Mouse (Mus musculus): ENCODE data around the gene Fstl5. TPM values are rescaled to one million over a fixed set of nuclear protein-coding genes. Genes with fewer than 3 reads are reported as not detected.

Gene Fstl5
- polyA plus RNA-seq, 1 experiment from 2014 or later, result 0.05 TPM

- no peaks in the 10 kb centered on the region for H3K36me3 ChIP-seq
- ATAC-seq (ENCODE audit: insufficient number of reproducible peaks, low FRiP score), result no peak
Measured at GRCm38 (mm10) chr3:76739221-76739620, 665.2 kb downstream of the Fstl5 start.

More at GRCm38 (mm10) chr3:76739221-76739620, 665.2 kb downstream of the Fstl5 start:
- Histone ChIP-seq H3K4me1 (replicated peaks) (no peaks in the 10 kb centered on the region), H3K4me3 (no peak overlapping the region), H3K4me2 (no peak overlapping the region), H3K27ac (ENCODE audit: poor library complexity, severe bottlenecking) (no peak overlapping the region), H3K27me3 (replicated peaks) (no peaks in the 10 kb centered on the region), H3K9me3 (replicated peaks) (no peaks in the 10 kb centered on the region), H3K9ac (no peak overlapping the region)
- 74% methylated on average over 2 of the region's 2 CpGs for WGBS

Other genes starting within 250 kb of the Fstl5 start
- 62.9 and 69.1 TPM in 2 replicates for gene Golim4, start 117.3 kb upstream of the Fstl5 start, polyA plus RNA-seq (2016; fragmentation: Nextera tagmentation; extraction: Ambion mirVana)